Mouse (Mus musculus): ENCODE results near the gene Smim15.

Gene Smim15

GRCm38 (mm10) chr13:108044222-108044941 lies at the start of gene Smim15:
TSS of gene Smim15 (plus strand) at chr13:108044446.
- peak; percentile 91 for DNase-seq

- no peak for DNase-seq
These were observed 49.0 kb upstream of the Smim15 start for GRCm38 (mm10) chr13:107995211-107995610.

GRCm38 (mm10) chr13:107996301-107996700 lies 47.9 kb upstream of the Smim15 start:
- DNase-seq = no peak

- no peak for DNase-seq
These were observed 36.4 kb upstream of the Smim15 start for GRCm38 (mm10) chr13:108007861-108008260.

- DNase-seq = no peak
These were observed 31.1 kb upstream of the Smim15 start for GRCm38 (mm10) chr13:108013110-108013509.

DNA sequence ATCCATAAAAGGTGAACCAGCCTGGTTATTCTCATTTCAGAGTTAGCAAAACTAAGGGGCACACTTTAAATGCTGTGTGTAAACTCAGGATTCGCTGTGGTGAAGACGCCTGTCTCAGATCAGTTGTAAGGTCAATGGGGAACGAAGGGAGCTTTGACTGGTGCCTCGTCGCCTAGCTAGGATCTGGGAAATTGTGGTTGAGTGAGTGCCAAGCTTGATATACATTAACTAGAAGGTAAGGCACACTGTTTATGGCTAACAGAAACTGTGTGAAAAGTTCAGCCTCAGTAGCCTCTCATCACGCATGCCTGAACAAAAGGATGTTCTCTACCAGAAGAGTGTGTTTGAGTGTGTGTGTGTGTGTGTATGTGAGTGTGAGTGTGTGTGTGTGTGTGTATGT lies 30.4 kb upstream of the Smim15 start:
- DNase-seq = no peak

GRCm38 (mm10) chr13:108015166-108015565 lies 29.1 kb upstream of the Smim15 start:
- DNase-seq = no peak

GRCm38 (mm10) chr13:108017349-108017748 lies 26.9 kb upstream of the Smim15 start:
- DNase-seq = no peak

DNA sequence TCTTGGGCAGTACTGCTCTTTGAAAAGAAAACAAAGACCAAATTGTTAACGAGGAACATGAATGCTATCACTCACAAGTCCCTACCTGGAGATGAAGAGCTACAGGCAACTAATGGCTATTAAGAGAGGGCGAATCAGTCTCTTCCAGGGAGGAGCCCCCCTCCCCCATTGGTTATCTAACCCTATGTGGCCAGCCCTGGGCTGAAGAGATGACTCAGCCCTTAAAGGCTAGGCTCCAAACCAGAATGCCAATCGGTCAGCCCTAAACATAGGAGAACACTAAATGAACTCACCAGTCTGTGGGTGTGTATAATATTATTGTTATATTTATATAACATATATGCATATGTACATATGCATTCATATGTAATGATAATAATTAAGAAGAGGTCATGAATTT lies 18.4 kb upstream of the Smim15 start:
- DNase-seq = no peak

DNA sequence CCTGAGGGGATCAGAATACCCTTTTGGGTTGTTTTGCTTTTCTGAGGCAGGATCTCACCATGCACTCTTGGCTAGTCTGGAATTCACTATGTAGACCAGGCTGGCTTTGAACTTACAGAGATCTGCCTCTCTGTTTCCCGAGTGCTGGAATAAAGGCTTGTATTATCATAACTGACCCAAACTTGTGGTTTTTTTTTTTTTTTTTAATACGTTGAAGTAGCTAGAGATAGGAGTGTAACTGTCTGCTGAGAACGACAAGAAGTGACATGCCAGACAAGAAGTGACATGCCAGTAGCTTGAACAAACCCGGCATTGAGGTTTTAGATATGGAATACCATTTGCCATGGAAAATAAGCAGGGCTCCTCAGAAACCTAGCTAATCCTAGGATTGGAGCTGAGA lies 11.5 kb upstream of the Smim15 start:
- DNase-seq = no peak

- DNase-seq = no peak
These were observed 4.9 kb upstream of the Smim15 start for GRCm38 (mm10) chr13:108039375-108039774.

GRCm38 (mm10) chr13:108039902-108040301 lies 4.3 kb upstream of the Smim15 start:
- no peak for DNase-seq

- no peak for DNase-seq
These were observed 3.8 kb upstream of the Smim15 start for GRCm38 (mm10) chr13:108040451-108040850.

- peak; percentile 59 for DNase-seq
These were observed 2.9 kb upstream of the Smim15 start for GRCm38 (mm10) chr13:108041358-108041757.

DNA sequence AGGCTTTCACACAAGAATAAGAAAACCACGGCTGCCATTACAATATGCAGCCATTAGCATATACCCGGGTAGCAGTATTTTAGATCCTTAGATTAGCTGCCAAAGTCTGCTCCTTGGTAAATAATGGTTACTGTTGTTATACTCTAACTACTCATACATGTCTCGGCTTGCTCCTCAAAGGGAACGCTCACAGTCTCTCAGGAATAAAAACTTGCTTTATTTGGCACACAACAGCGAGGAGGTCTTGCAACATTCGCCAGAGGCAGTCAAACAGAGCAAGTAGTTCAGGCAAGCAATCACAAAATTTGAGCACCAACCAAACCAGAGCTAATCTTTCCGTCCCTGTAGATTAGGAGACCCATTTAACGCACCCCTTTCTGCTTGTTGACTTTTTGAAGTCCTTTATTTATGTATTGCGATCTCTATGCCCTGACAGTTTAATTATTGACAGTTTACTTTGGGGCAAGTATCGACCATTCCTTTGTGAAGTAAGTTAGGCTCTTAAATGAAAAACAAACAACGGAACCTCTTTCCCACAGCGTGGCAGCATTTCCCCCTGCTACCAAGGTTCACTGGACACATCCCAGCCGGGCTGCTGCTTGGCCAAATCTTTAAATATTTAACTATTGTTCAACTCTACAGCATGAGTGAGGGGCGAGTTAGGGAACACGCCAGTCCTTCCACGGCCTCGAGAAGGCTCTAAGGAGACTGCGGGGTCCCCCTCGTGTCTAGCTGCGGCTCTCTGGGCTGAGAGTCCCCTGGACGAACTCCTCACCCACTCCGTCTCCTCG lies 620 bp upstream of the Smim15 start:
- DNase-seq = no peak

- DNase-seq = no peak
These were observed 1.4 kb downstream of the Smim15 start for GRCm38 (mm10) chr13:108045646-108046045.

- DNase-seq = no peak
These were observed 1.8 kb downstream of the Smim15 start for GRCm38 (mm10) chr13:108046071-108046470.

- DNase-seq = no peak
These were observed 2.6 kb downstream of the Smim15 start for GRCm38 (mm10) chr13:108046891-108047290.

- DNase-seq = no peak
These were observed 3.1 kb downstream of the Smim15 start for GRCm38 (mm10) chr13:108047364-108047763.

GRCm38 (mm10) chr13:108056896-108057295 lies 12.7 kb downstream of the Smim15 start:
- DNase-seq = no peak

DNA sequence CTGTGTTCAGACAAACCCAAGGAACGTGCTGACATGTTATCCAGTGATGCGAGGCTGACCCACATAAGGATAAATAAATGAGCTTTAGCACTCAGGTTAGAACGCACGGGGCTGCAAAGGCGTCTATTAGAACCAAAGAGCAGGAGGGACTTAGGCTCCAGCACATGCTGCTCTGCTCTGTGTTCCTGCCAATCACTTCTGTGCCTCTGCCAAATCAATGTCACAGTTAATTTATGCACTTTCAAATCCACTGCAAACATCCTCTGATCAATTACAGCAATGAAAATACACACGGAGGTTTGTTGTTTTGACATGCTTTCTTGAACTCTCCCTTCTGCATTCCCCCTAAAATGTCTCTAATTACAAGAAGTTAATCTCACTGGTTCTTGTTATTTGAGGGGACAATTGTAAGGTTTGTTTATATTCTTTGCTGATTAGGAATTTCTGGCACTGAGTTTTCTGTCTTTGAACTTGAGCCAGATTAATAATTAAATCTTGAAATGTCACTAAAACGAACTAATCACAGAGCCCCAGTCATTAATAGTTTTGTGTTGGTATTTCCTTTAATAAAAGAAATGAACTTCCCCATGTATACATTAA lies 16.1 kb downstream of the Smim15 start:
- no peak for DNase-seq

DNA sequence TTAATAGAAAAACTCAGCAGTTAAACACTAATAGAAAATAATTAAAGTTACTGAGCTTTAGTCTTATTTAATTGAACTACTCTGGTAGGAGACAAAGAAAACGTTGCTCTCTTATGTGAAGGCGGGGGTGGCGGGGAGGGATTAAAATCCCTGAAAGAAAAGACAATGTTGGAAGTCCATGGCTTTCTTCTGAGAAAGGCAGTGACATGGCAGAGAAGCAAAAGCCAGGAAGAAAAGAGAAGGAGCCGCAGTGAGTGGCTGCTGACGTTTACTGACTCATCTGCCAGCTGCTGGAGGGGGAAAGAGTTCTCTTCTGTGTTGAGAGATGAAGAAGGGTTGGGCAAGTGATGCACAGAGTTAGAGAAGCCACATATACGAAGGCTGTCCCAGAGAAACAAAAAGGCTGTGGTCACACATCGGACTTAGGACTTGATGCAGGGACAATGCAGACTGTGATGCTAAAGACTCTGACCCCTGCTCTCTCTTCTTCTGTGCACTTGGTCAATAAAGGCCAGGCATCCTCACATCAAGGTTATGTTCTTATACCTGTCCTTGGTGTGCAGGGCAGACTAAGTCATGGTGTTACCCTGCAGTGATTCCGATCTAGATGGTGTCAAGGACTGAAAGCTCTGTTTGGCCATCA lies 16.8 kb downstream of the Smim15 start:
- no peak for DNase-seq

DNA sequence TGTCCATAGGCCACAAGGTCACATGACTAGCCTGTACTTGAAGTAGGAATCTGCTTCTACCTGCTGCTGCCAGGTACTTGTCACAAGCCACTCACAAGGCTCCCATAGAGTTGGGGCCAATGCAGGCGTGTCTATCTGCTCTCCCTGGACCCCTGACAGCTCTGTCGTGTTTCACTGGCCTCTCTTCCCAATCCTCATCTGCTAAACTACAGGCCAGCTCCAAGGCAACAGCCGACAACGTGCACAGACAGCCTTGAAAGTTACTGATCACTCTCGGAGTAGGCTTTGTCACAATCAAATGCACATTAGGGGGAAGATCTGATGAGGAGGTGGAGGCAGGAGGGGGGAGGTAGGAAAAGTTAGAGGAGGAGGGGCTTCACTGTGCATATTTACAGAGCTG lies 18.7 kb downstream of the Smim15 start:
- no peak for DNase-seq
